Mouse (Mus musculus): ENCODE results near the gene As3mt. TPM values are rescaled to one million over a fixed set of nuclear protein-coding genes. Genes with fewer than 3 reads are reported as not detected.
A peak's percentile ranks its signal among the peaks of the same experiment; 100 is the strongest.
"Not testable (repeated sequence)": the region's sequence is repeated elsewhere in the genome, so short reads cannot be mapped to it uniquely, and the experiment has no call there.

As3mt gene
- polyA plus RNA-seq, 1 experiment from 2014 or later, result 30.3 TPM

- H3K27me3 ChIP-seq (ENCODE audit: insufficient read depth, poor library complexity, severe bottlenecking), result no peaks in the 10 kb centered on the region
- H3K4me3 ChIP-seq, result peak overlapping the region; percentile 63
- peak overlapping the region; percentile 91 for H3K27ac ChIP-seq
- no peak for DNase-seq (ENCODE audit: low spot score)
- H3K36me3 ChIP-seq, result peaks cover 7% of the 10 kb centered on the region
- H3K4me1 ChIP-seq (replicated peaks), result peaks cover 20% of the 10 kb centered on the region
- no peaks in the 10 kb centered on the region for H3K9me3 ChIP-seq
- WGBS, result 80% methylated on average over 9 of the region's 9 CpGs
These were observed 540 bp upstream of the As3mt start for GRCm38 (mm10) chr19:46706540-46707295.

- H3K9me3 ChIP-seq, result no peaks in the 10 kb centered on the region
- 90% methylated on average over 4 of the region's 4 CpGs for WGBS
- peaks cover 20% of the 10 kb centered on the region for H3K4me1 ChIP-seq (replicated peaks)
- no peak overlapping the region for H3K4me3 ChIP-seq
- H3K36me3 ChIP-seq, result peaks cover 11% of the 10 kb centered on the region
- no peaks in the 10 kb centered on the region for H3K27me3 ChIP-seq (ENCODE audit: insufficient read depth, poor library complexity, severe bottlenecking)
- DNase-seq (ENCODE audit: low spot score), result no peak
- no peak overlapping the region for H3K27ac ChIP-seq
These were observed 3.4 kb downstream of the As3mt start for GRCm38 (mm10) chr19:46710614-46711013.

- WGBS, result 93% methylated on average over 8 of the region's 8 CpGs
- peaks cover 6% of the 10 kb centered on the region; the same call in 1 of the 2 replicates for H3K9me3 ChIP-seq
- H3K36me3 ChIP-seq, result peaks cover 22% of the 10 kb centered on the region
- H3K4me1 ChIP-seq (replicated peaks), result no peaks in the 10 kb centered on the region
- H3K27me3 ChIP-seq (ENCODE audit: insufficient read depth, poor library complexity, severe bottlenecking), result no peaks in the 10 kb centered on the region
- no peak overlapping the region for H3K27ac ChIP-seq
- DNase-seq (ENCODE audit: low spot score), result no peak
- no peak overlapping the region for H3K4me3 ChIP-seq
These were observed 7.0 kb downstream of the As3mt start for GRCm38 (mm10) chr19:46714234-46714633.

DNA sequence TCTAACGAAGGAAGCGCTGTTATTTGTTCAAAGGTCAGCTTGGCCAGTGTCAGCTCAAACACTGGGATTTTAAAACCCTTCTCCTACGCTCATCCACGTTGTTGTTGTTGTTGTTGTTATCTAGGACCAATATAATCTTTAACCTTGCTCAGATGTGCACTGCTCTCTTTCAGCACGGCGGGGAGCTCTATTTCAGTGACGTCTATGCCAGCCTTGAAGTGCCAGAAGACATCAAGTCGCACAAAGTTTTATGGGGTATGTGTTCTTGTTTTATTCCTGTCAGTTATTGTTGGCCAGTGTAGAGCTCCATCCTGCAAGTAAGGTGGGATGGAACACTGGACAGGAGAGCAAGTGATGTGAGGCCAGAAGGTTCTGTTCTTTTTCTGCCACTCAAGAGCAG lies 7.8 kb downstream of the As3mt start:
- DNase-seq (ENCODE audit: low spot score), result no peak
- 92% methylated on average over 8 of the region's 8 CpGs for WGBS
- Histone ChIP-seq H3K36me3 (peaks cover 26% of the 10 kb centered on the region), H3K4me3 (no peak overlapping the region), H3K27me3 (ENCODE audit: insufficient read depth, poor library complexity, severe bottlenecking) (no peaks in the 10 kb centered on the region), H3K27ac (no peak overlapping the region), H3K4me1 (replicated peaks) (no peaks in the 10 kb centered on the region), H3K9me3 (peaks cover 6% of the 10 kb centered on the region; the same call in 1 of the 2 replicates)

DNA sequence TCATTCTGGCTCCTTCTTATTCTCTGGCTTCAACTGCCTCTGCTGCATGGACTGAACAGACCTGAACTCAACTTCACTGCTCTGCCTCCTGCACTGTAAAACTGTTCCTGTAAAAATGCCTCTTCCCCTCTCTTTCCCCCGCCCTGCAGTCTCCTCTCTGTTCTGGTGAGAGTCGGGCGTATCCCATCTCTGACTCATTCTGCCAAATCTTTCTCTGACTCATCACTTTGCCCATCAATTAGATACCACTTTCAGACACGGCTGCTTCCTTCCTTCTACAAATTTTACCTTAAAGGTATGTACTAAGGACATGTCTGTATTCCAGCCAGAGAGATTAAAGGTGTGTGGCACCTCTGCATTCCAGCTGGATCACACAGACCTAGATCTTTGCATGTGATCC lies 10.9 kb downstream of the As3mt start:
- H3K36me3 ChIP-seq, result peaks cover 46% of the 10 kb centered on the region
- no peak overlapping the region for H3K27ac ChIP-seq
- no peak for DNase-seq (ENCODE audit: low spot score)
- 90% methylated on average over 4 of the region's 4 CpGs for WGBS
- H3K27me3 ChIP-seq (ENCODE audit: insufficient read depth, poor library complexity, severe bottlenecking), result no peaks in the 10 kb centered on the region
- no peaks in the 10 kb centered on the region for H3K4me1 ChIP-seq (replicated peaks)
- H3K4me3 ChIP-seq, result no peak overlapping the region
- H3K9me3 ChIP-seq, result peaks cover 6% of the 10 kb centered on the region; the same call in 1 of the 2 replicates

DNA sequence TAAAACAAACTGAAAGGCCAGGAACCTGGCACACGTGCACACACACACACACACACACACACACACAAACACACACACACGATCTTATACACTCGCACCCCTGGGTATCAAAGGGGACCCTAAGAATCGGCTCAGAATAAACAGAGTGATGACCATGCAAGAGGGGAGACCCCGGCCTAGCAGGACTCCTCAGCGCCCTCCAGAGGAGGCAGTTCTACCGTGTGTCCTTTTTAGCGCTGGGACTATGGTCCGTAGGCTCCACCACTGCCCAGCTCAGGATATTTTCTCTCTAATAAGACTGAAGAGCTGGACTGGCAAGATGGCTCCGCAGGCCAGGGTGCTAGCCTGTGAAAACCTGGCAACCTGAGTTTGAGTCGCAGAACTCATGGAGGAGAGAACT lies 17.2 kb downstream of the As3mt start:
- H3K27me3 ChIP-seq (ENCODE audit: insufficient read depth, poor library complexity, severe bottlenecking), result no peaks in the 10 kb centered on the region
- H3K4me3 ChIP-seq, result no peak overlapping the region
- H3K27ac ChIP-seq, result no peak overlapping the region
- DNase-seq (ENCODE audit: low spot score), result no peak
- H3K36me3 ChIP-seq, result peaks cover 45% of the 10 kb centered on the region
- H3K9me3 ChIP-seq, result no peaks in the 10 kb centered on the region
- WGBS, result 65% methylated on average over 11 of the region's 11 CpGs
- H3K4me1 ChIP-seq (replicated peaks), result peaks cover 19% of the 10 kb centered on the region

- no peak for DNase-seq (ENCODE audit: low spot score)
- Histone ChIP-seq H3K4me3 (no peak overlapping the region), H3K36me3 (peaks cover 28% of the 10 kb centered on the region), H3K9me3 (no peaks in the 10 kb centered on the region), H3K27me3 (ENCODE audit: insufficient read depth, poor library complexity, severe bottlenecking) (no peaks in the 10 kb centered on the region), H3K4me1 (replicated peaks) (peaks cover 19% of the 10 kb centered on the region), H3K27ac (no peak overlapping the region)
- WGBS, result 94% methylated on average over 8 of the region's 8 CpGs
These were observed 18.9 kb downstream of the As3mt start for GRCm38 (mm10) chr19:46726142-46726541.

- H3K4me1 ChIP-seq (replicated peaks), result peaks cover 19% of the 10 kb centered on the region
These were observed 20.0 kb downstream of the As3mt start for GRCm38 (mm10) chr19:46727140-46727736.

DNA sequence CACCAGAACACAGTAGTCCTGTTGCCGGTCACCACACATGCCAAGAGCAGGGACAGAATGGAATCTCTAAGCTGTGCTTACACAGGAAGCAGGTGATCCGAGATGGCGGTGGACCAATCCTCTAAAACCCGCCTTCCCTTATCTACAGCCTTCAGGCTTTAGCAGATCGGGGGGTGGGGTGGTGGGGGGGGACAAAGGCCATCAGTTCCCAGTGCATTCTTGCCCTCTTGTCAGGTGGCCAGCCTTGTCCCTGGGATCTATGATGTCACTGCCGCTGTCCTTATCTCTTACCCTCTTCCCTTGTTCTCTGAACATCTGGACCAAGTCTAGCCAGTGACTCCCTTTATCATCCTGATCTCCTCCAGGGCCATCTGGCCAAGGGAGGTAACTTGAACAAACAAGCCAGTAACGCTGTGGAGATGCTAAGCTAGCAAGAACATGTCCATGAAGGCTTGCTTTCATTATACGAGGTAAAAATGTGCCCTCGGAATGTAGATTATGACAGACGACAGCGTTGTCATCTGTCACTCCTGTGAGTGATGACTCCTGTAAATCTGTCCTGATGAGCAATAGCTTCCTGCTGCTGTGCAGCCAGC lies 20.8 kb downstream of the As3mt start:
- Histone ChIP-seq H3K4me1 (replicated peaks) (peaks cover 19% of the 10 kb centered on the region), H3K4me3 (no peak overlapping the region), H3K36me3 (peaks cover 20% of the 10 kb centered on the region), H3K27ac (peak overlapping the region; percentile 69), H3K9me3 (no peaks in the 10 kb centered on the region), H3K27me3 (ENCODE audit: insufficient read depth, poor library complexity, severe bottlenecking) (no peaks in the 10 kb centered on the region)
- WGBS, result 85% methylated on average over 11 of the region's 11 CpGs
- DNase-seq (ENCODE audit: low spot score), result no peak

More at GRCm38 (mm10) chr19:46727140-46727736, 20.0 kb downstream of the As3mt start:
- Histone ChIP-seq H3K27me3 (ENCODE audit: insufficient read depth, poor library complexity, severe bottlenecking) (no peaks in the 10 kb centered on the region), H3K27ac (peak overlapping the region; percentile 69), H3K9me3 (no peaks in the 10 kb centered on the region), H3K4me3 (no peak overlapping the region), H3K36me3 (peaks cover 20% of the 10 kb centered on the region)
- DNase-seq (ENCODE audit: low spot score), result peak; percentile 49
- WGBS, result 56% methylated on average over 8 of the region's 8 CpGs

- H3K27ac ChIP-seq, result no peak overlapping the region
- H3K36me3 ChIP-seq, result peaks cover 25% of the 10 kb centered on the region
- 84% methylated on average over 3 of the region's 3 CpGs for WGBS
- H3K4me1 ChIP-seq (replicated peaks), result peaks cover 19% of the 10 kb centered on the region
- H3K27me3 ChIP-seq (ENCODE audit: insufficient read depth, poor library complexity, severe bottlenecking), result no peaks in the 10 kb centered on the region
- no peak overlapping the region for H3K4me3 ChIP-seq
- DNase-seq (ENCODE audit: low spot score), result no peak
- H3K9me3 ChIP-seq, result no peaks in the 10 kb centered on the region
These were observed 21.7 kb downstream of the As3mt start for GRCm38 (mm10) chr19:46728909-46729308.

- no peak for DNase-seq (ENCODE audit: low spot score)
- Histone ChIP-seq H3K36me3 (peaks cover 12% of the 10 kb centered on the region), H3K27ac (no peak overlapping the region), H3K4me3 (no peak overlapping the region), H3K27me3 (ENCODE audit: insufficient read depth, poor library complexity, severe bottlenecking) (no peaks in the 10 kb centered on the region), H3K4me1 (replicated peaks) (peaks cover 19% of the 10 kb centered on the region), H3K9me3 (no peaks in the 10 kb centered on the region)
- 87% methylated on average over 10 of the region's 10 CpGs for WGBS
These were observed 24.1 kb downstream of the As3mt start for GRCm38 (mm10) chr19:46731351-46731750.

DNA sequence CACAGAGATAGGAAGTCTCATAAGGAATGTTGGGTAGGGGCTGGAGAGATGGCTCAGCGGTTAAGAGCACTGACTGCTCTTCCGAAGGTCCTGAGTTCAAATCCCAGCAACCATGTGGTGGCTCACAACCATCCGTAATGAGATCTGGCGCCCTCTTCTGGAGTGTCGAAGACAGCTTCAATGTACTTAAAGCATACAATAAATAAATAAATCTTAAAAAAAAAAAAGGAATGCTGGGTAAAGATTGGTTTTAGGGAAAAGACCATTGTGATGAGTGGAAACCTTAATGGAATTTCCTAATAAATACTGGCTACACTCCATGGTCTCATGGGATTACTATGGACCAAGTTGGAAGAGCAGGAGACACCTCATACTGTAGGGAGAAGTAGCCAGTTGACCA lies 25.4 kb downstream of the As3mt start:
- WGBS, result 94% methylated on average over 5 of the region's 5 CpGs
- DNase-seq (ENCODE audit: low spot score), result not testable (repeated sequence)

DNA sequence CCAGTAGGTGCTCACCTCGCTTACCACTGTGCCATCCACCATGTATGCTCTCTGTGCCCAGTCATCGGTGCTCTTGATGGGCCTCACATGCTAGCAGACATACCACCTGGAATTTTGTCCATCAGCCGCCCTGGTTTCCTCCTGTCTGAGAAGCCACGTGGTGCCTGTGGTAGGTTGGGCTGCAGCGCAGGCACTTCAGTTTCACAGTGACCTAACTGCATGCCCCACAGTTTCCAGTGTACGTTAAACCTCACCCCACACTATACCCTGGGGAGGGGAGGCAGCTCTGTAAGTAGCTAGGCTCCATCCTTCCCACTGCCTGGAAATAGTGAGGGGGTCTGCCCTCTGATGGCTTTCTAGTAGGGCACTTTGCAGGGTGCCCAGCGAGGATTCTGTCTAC lies 26.4 kb downstream of the As3mt start:
- DNase-seq (ENCODE audit: low spot score), result no peak

More for the DNA sequence above, 25.4 kb downstream of the As3mt start:
- not testable (repeated sequence) for H3K4me1 ChIP-seq (replicated peaks); H3K9me3 ChIP-seq; H3K36me3 ChIP-seq; H3K27me3 ChIP-seq (ENCODE audit: insufficient read depth, poor library complexity, severe bottlenecking); H3K27ac ChIP-seq; H3K4me3 ChIP-seq

More for the DNA sequence above, 26.4 kb downstream of the As3mt start:
- H3K27ac ChIP-seq, result no peak overlapping the region
- H3K4me3 ChIP-seq, result no peak overlapping the region
- H3K27me3 ChIP-seq (ENCODE audit: insufficient read depth, poor library complexity, severe bottlenecking), result no peaks in the 10 kb centered on the region
- no peaks in the 10 kb centered on the region for H3K4me1 ChIP-seq (replicated peaks)
- no peaks in the 10 kb centered on the region for H3K9me3 ChIP-seq
- 89% methylated on average over 7 of the region's 7 CpGs for WGBS
- peaks cover 14% of the 10 kb centered on the region for H3K36me3 ChIP-seq
